Mouse (Mus musculus): ENCODE data around the gene Rps27.
"Not testable (repeated sequence)": the region's sequence is repeated elsewhere in the genome, so short reads cannot be mapped to it uniquely, and the experiment has no call there.

The Rps27 gene

GRCm38 (mm10) chr3:90213377-90213866 lies at the start of gene Rps27, which contains the start of gene Rab13:
Gene Rps27, minus strand, starts transcription at chr3:90213651.
Gene Rab13, plus strand, starts transcription at chr3:90213695.
- DNase-seq (ENCODE audit: low spot score): peak; percentile 90

DNA sequence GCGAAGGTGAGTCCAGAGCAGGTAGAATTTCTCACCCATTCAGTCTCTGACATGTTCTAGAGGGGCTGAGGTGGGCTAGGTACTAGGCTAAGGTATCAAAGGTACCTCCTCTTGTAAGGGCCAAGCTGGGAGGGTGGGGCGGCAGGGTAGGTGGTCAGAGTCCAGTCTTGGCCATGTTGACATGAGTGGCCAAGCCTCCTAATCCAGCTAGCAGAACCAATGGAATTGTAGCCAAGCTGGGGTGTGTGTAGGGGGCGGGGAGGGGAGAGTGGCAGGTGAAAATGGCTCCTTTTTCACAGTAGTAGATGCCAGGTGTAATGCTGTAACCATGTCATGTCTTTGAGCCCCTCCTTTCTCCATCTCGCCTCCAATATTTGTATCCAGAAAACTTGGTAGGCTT lies 45.1 kb upstream of the Rps27 start:
- DNase-seq (ENCODE audit: low spot score): no peak

- no peak for DNase-seq (ENCODE audit: low spot score)
Measured at GRCm38 (mm10) chr3:90256731-90257530, 43.5 kb upstream of the Rps27 start.

GRCm38 (mm10) chr3:90255784-90256353 lies 42.4 kb upstream of the Rps27 start:
- DNase-seq (ENCODE audit: low spot score): no peak

- DNase-seq (ENCODE audit: low spot score): no peak
Measured at GRCm38 (mm10) chr3:90255194-90255565, 41.7 kb upstream of the Rps27 start.

DNA sequence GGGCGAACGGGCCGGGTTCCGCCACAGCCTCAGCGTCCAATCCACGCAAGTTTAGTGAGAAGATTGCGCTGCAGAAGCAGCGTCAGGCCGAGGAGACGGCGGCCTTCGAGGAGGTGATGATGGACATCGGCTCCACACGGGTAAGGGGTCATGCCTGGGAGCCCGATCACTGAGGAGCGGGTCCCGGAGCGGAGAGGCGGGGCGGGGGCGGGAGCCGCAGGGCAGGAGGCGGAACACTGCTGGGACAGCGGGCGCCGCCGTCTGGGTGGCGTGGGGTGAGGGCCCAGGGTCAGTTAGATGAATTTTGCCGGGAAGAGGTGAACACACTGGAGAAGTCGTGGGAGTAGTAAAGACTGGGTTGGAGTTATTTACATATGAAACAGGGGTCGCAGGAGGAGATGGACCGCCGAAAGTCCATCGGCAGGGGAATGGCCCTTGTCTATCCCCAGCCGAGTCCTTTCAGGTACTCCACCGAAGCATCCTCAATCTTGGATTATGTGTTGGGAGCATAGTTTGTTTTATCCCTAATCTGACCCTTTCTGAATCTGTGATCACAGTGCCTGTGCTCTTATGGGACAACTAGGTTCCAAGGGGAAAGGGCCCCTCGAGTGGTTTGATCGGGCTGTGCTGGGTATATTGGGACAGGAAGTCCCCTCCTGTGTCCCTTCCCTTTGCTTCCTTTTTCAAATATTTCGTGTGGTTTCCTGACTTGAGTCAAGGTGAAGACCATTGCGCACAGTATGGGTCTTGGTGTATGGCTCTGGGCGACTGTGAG lies 41.2 kb upstream of the Rps27 start:
- DNase-seq (ENCODE audit: low spot score): no peak

GRCm38 (mm10) chr3:90253653-90254418 lies 40.4 kb upstream of the Rps27 start, which contains the start of gene Crtc2:
Gene Crtc2, plus strand, starts transcription at chr3:90254163.
- peak; percentile 97 for DNase-seq (ENCODE audit: low spot score)

GRCm38 (mm10) chr3:90253174-90253573 lies 39.7 kb upstream of the Rps27 start:
- DNase-seq (ENCODE audit: low spot score): not testable (repeated sequence)

DNA sequence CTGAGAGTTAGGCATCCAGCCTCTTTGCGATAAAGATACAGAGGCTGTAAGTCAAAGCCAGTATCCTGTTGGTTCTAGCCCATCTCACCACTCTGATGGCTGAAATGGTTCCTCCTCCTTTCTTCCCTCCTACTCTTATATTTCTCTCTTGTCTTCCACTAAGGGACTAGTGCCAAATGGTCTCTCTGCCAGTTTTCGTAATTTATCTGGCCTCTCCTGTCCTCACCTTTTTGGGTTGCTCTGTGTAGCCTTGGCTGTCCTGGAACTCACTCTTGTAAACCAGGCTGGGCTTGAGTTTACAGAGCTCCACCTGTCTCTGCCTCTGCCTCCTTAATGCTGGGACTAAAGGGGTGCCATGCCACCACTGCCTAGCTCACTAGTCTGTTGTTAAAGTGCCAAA lies 39.2 kb upstream of the Rps27 start:
- DNase-seq (ENCODE audit: low spot score): not testable (repeated sequence)

DNA sequence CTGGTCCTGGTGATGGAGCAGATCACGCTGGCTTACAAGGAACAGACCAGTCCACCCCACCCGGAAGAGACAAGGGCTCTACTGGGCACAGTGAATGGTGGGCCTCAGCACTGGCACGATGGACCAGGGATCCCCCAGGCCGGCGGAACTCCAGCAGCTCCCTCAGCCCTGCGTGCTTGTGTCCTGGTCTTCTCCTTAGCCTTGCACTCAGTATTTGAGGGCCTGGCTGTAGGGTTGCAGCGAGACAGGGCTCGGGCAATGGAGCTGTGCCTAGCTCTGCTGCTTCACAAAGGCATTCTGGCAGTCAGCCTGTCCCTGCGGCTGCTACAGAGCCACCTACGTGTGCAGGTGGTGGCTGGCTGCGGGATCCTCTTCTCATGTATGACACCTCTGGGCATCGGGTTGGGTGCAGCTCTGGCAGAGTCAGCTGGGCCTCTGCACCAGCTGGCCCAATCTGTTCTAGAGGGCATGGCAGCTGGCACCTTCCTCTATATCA lies 38.3 kb upstream of the Rps27 start:
- not testable (repeated sequence) for DNase-seq (ENCODE audit: low spot score)

DNA sequence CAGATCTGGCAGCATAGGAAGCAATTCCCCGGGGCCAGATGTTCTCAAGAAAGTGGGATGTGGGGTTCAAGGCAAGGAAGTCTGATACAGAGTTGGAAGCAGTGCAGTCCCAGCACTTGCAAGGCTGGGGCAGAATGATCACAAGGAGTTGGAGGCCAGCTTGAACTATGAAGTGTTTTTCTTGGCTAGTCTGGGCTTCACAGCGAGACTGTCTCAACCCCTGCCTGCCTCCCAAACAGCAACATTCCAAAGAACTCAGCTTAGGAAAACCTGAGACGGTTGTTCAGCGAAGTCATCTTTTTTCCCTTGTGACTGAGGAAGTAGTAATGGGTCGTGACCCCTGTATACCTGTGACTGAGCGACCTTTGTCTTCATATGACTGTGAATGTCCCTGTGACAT lies 37.3 kb upstream of the Rps27 start:
- DNase-seq (ENCODE audit: low spot score): no peak

GRCm38 (mm10) chr3:90248746-90249100 lies 35.3 kb upstream of the Rps27 start:
- no peak for DNase-seq (ENCODE audit: low spot score)

- peak; percentile 93 for DNase-seq (ENCODE audit: low spot score)
Measured at GRCm38 (mm10) chr3:90247960-90248745, 34.7 kb upstream of the Rps27 start, which contains the start of gene Slc39a1. Gene Slc39a1, plus strand, starts transcription at chr3:90248172.

DNA sequence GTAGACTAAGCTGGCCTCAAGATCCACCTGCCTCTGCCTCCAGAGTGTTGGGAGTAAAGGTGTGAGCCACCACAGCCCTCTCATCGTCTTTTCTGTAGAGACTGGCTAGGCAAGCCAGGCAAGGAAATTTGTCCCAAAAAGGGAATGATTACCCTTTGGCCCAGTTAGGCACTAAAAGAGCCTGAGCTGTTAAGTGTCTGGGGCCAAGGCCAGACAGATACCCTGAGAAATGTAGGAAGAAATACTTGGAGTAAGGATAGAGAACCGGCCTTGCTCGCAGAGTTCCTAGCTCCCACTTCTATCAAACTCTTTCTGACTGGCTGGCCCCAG lies 34.1 kb upstream of the Rps27 start:
- DNase-seq (ENCODE audit: low spot score): no peak

GRCm38 (mm10) chr3:90245406-90245805 lies 32.0 kb upstream of the Rps27 start:
- no peak for DNase-seq (ENCODE audit: low spot score)

GRCm38 (mm10) chr3:90242984-90243775 lies 29.7 kb upstream of the Rps27 start, which contains the start of gene Creb3l4:
Gene Creb3l4, minus strand, starts transcription at chr3:90243512.
- DNase-seq (ENCODE audit: low spot score): no peak

GRCm38 (mm10) chr3:90241669-90242358 lies 28.4 kb upstream of the Rps27 start:
- no peak for DNase-seq (ENCODE audit: low spot score)

DNA sequence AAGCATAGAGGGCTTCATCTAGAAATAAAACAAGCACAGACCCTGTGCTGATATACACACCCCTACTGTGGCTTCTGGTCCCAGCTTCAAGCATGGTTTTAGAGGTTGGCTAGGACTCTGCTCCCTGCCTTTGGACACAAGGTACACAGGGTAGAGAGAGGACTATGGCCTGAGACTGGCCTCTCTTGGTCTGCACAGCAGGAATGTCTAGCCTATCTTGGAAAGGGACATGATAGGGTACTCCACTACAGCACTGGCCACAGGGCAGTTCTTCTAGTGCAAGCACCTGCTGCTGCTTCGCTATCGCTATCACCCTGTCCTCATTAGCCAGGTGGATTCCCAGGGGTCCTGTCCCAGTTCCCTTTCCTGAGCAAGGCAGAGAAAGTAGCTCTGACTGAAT lies 27.8 kb upstream of the Rps27 start:
- DNase-seq (ENCODE audit: low spot score): no peak

Measured in left cerebral cortex, adult 11 months (tissue).